Mouse (Mus musculus) heart, embryonic 11.5 days (tissue): ENCODE results near the gene Ankle1. TPM values are rescaled to one million over a fixed set of nuclear protein-coding genes. Genes with fewer than 3 reads are reported as not detected.

ENCODE experiments used
- ATAC-seq: fragments of 200-750 bp; cut with Nextera tagmentation; replicated peaks from 2 replicates; pipeline ENCODE4 v1.8.0; 2017; ENCODE audit warnings: moderate library complexity; ENCODE audit not compliant: insufficient number of reproducible peaks, low FRiP score, low TSS enrichment
- H3K27ac ChIP-seq: fragments of 300-500 bp; sonication (generic); 2 replicates; pipeline ENCODE4 v1.5.1; 2014; ENCODE audit warnings: mild to moderate bottlenecking, low read depth, low read length
- H3K27me3 ChIP-seq: fragments of 300-500 bp; sonication (generic); 2 replicates; pipeline ENCODE4 v1.6.1; 2014; ENCODE audit warnings: mild to moderate bottlenecking, low read length, mixed read lengths; ENCODE audit not compliant: control insufficient read depth, insufficient read depth
- H3K36me3 ChIP-seq: fragments of 300-500 bp; sonication (generic); 2 replicates; pipeline ENCODE4 v1.6.1; 2014; ENCODE audit warnings: mild to moderate bottlenecking, low read length, moderate library complexity, mixed read lengths; ENCODE audit not compliant: control insufficient read depth, insufficient read depth
- H3K4me1 ChIP-seq: fragments of 300-500 bp; sonication (generic); 2 replicates; pipeline ENCODE4 v1.6.1; 2014; ENCODE audit warnings: low read length; ENCODE audit not compliant: control insufficient read depth, insufficient read depth
- H3K4me2 ChIP-seq: fragments of 300-500 bp; sonication (generic); 2 replicates; pipeline ENCODE4 v1.6.1; 2014; ENCODE audit warnings: mild to moderate bottlenecking, moderate library complexity
- H3K4me3 ChIP-seq: fragments of 300-500 bp; sonication (generic); 2 replicates; pipeline ENCODE4 v1.5.1; 2014; ENCODE audit warnings: low read depth, low read length
- H3K9ac ChIP-seq: fragments of 300-500 bp; sonication (generic); 2 replicates; pipeline ENCODE4 v1.6.1; 2014; ENCODE audit warnings: mild to moderate bottlenecking, low read depth, low read length, moderate library complexity
- H3K9me3 ChIP-seq: fragments of 300-500 bp; sonication (generic); replicated peaks from 2 replicates; pipeline ENCODE4 v1.6.1; 2016; ENCODE audit warnings: low read length; ENCODE audit not compliant: control insufficient read depth
- WGBS: fragments of 180-500 bp; shearing (Covaris S2); extraction: QIAGEN DNeasy Blood & Tissue Kit; methylation state at CpG from one replicate; pipeline ENCODE4 v1.1.7; 2014; ENCODE audit not compliant: insufficient replicate concordance; 5-methylcytosine and 5-hydroxymethylcytosine counted together
- polyA plus RNA-seq: library from polyadenylated mRNA; unstranded; fragments of >200 nt; fragmentation: Nextera tagmentation; extraction: Ambion mirVana; gene quantifications from 2 replicates; pipeline ENCODE4 v1.2.1, GENCODE M21; 2014

The Ankle1 gene
- polyA plus RNA-seq, 1 experiment from 2014 or later, result 23.0 TPM

- Histone ChIP-seq H3K4me3 (peak overlapping the region; percentile 74), H3K4me2 (peak overlapping the region; percentile 67), H3K27me3 (peaks cover 2% of the 10 kb centered on the region; the same call in 1 of the 2 replicates), H3K36me3 (peaks cover 13% of the 10 kb centered on the region), H3K4me1 (peaks cover 35% of the 10 kb centered on the region), H3K9ac (peak overlapping the region; percentile 81), H3K9me3 (no peaks in the 10 kb centered on the region), H3K27ac (peak overlapping the region; percentile 90)
- ATAC-seq, result no peak
- WGBS, result 3% methylated on average over 72 of the region's 72 CpGs
Observed at GRCm38 (mm10) chr8:71380178-71381171, 25.3 kb upstream of the Ankle1 start.

GRCm38 (mm10) chr8:71381421-71381970 is 24.3 kb upstream of the Ankle1 start, which contains the start of gene Nr2f6:
Gene Nr2f6, minus strand, starts transcription at chr8:71381960.
- peaks cover 2% of the 10 kb centered on the region; the same call in 1 of the 2 replicates for H3K27me3 ChIP-seq
- peak within 1 kb of the TSS; percentile 81 for H3K9ac ChIP-seq
- H3K4me2 ChIP-seq, result peak within 1 kb of the TSS; percentile 67
- peak; percentile 15 for ATAC-seq
- H3K4me3 ChIP-seq, result peak within 1 kb of the TSS; percentile 74
- H3K27ac ChIP-seq, result peak within 1 kb of the TSS; percentile 90
- H3K9me3 ChIP-seq, result no peaks in the 10 kb centered on the region
- WGBS, result under 1% methylated on average over 53 of the region's 89 CpGs
- H3K4me1 ChIP-seq, result peaks cover 26% of the 10 kb centered on the region
- H3K36me3 ChIP-seq, result peaks cover 10% of the 10 kb centered on the region

GRCm38 (mm10) chr8:71381971-71382961 is 23.5 kb upstream of the Ankle1 start:
- Histone ChIP-seq H3K9me3 (no peaks in the 10 kb centered on the region), H3K27ac (peak overlapping the region; percentile 90), H3K9ac (peak overlapping the region; percentile 81), H3K4me1 (peaks cover 20% of the 10 kb centered on the region), H3K4me2 (peak overlapping the region; percentile 67), H3K4me3 (peak overlapping the region; percentile 74), H3K27me3 (peaks cover 2% of the 10 kb centered on the region; the same call in 1 of the 2 replicates), H3K36me3 (peaks cover 10% of the 10 kb centered on the region)
- peak; percentile 87 for ATAC-seq
- 5% methylated on average over 44 of the region's 80 CpGs for WGBS

- H3K4me3 ChIP-seq, result no peak overlapping the region
- H3K9me3 ChIP-seq, result no peaks in the 10 kb centered on the region
- no peak overlapping the region for H3K27ac ChIP-seq
- H3K9ac ChIP-seq, result no peak overlapping the region
- H3K4me1 ChIP-seq, result peaks cover 20% of the 10 kb centered on the region
- no peak for ATAC-seq
- H3K4me2 ChIP-seq, result no peak overlapping the region
- H3K27me3 ChIP-seq, result no peaks in the 10 kb centered on the region
- H3K36me3 ChIP-seq, result peaks cover 1% of the 10 kb centered on the region
- 29% methylated on average over 12 of the region's 12 CpGs for WGBS
Observed at GRCm38 (mm10) chr8:71383396-71383795, 22.4 kb upstream of the Ankle1 start.

- no peak overlapping the region for H3K9ac ChIP-seq
- H3K27me3 ChIP-seq, result no peaks in the 10 kb centered on the region
- WGBS, result 55% methylated on average over 3 of the region's 3 CpGs
- H3K4me2 ChIP-seq, result no peak overlapping the region
- H3K36me3 ChIP-seq, result no peaks in the 10 kb centered on the region
- no peak overlapping the region for H3K4me3 ChIP-seq
- H3K9me3 ChIP-seq, result no peaks in the 10 kb centered on the region
- no peak for ATAC-seq
- H3K27ac ChIP-seq, result no peak overlapping the region
- peaks cover 17% of the 10 kb centered on the region for H3K4me1 ChIP-seq
Observed at GRCm38 (mm10) chr8:71383860-71384259, 21.9 kb upstream of the Ankle1 start.

- H3K27ac ChIP-seq, result no peak overlapping the region
- peaks cover 3% of the 10 kb centered on the region for H3K4me1 ChIP-seq
- WGBS, result 69% methylated on average over 12 of the region's 12 CpGs
- H3K4me3 ChIP-seq, result no peak overlapping the region
- no peak for ATAC-seq
- no peaks in the 10 kb centered on the region for H3K9me3 ChIP-seq
- no peak overlapping the region for H3K4me2 ChIP-seq
- no peak overlapping the region for H3K9ac ChIP-seq
- no peaks in the 10 kb centered on the region for H3K36me3 ChIP-seq
- no peaks in the 10 kb centered on the region for H3K27me3 ChIP-seq
Observed at GRCm38 (mm10) chr8:71385212-71385835, 20.5 kb upstream of the Ankle1 start.

GRCm38 (mm10) chr8:71388267-71388666 is 17.5 kb upstream of the Ankle1 start:
- WGBS, result 54% methylated on average over 1 of the region's 1 CpGs
- H3K27ac ChIP-seq, result no peak overlapping the region
- H3K4me1 ChIP-seq, result peaks cover 6% of the 10 kb centered on the region; the same call in 1 of the 2 replicates
- no peaks in the 10 kb centered on the region for H3K27me3 ChIP-seq
- H3K36me3 ChIP-seq, result no peaks in the 10 kb centered on the region
- ATAC-seq, result no peak
- H3K9ac ChIP-seq, result no peak overlapping the region
- no peaks in the 10 kb centered on the region for H3K9me3 ChIP-seq
- H3K4me2 ChIP-seq, result no peak overlapping the region
- H3K4me3 ChIP-seq, result no peak overlapping the region
